Mouse (Mus musculus): ENCODE data around the gene Tenm4. TPM values are rescaled to one million over a fixed set of nuclear protein-coding genes. Genes with fewer than 3 reads are reported as not detected.
A peak's percentile ranks its signal among the peaks of the same experiment; 100 is the strongest.

The Tenm4 gene
- polyA plus RNA-seq, 1 experiment from 2014 or later = 5.0 TPM

DNA sequence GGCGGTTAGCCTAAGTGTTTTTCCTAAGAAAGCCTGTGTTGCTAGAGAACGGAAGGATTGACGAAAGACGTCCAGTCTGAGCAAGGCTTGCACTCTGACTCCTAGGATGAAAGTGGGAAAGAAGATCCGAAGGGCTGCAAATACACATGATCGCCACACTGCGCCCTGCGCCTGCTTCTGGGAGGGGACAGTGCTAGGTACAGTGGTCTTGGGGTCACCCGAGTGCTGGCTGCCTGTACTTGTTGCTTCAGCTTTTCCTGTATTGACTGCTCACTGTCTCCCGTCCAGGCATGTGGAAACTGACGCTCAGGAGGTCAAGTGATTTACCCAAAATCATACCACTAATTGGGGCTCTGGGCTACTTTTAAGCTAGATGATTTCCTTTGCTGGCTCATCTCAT lies 107.3 kb downstream of the Tenm4 start:
- 82% methylated on average over 11 of the region's 11 CpGs for WGBS
- TF ChIP-seq EP300 (IDR thresholded peaks at IDR 0.05) (no peak), CTCF (IDR thresholded peaks at IDR 0.05) (no peak)
- H3K4me1 ChIP-seq (ENCODE audit: insufficient read depth, low read depth, low read length) = no peaks in the 10 kb centered on the region
- no peaks in the 10 kb centered on the region for H3K9me3 ChIP-seq (ENCODE audit: low read length)
- no peak overlapping the region for H3K27ac ChIP-seq (ENCODE audit: low read length)
- no peak overlapping the region for H3K4me2 ChIP-seq (replicated peaks; ENCODE audit: low read depth, low read length)
- ATAC-seq (no peak), DNase-seq (ENCODE audit: low spot score) (no peak)
- H3K4me3 ChIP-seq (ENCODE audit: low read depth, low read length) = no peak overlapping the region
- no peak overlapping the region for H3K9ac ChIP-seq (replicated peaks; ENCODE audit: low read depth)
- H3K36me3 ChIP-seq (ENCODE audit: insufficient read depth, low read length) = no peaks in the 10 kb centered on the region
- no peaks in the 10 kb centered on the region for H3K27me3 ChIP-seq (replicated peaks; ENCODE audit: insufficient read depth, low read length)

DNA sequence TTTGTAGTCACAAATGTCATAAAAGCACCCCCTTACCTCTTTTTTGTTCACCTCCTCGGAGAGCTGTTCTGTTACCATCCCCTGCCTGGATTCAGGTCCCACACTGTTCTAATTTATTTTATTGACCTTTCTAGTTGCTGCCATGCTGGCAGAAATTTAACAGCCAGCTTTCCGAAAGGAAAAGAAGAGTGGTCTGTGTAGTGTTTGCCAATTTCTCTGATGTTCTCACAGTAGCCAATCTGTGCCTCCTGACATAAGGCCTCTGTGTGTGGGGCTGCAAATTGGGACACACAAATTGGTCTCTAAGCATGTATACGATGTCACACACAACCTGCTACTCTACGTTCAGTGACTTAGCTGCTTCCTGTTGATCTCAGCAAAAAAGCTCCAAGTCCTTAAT lies 109.7 kb downstream of the Tenm4 start:
- Histone ChIP-seq H3K9ac (replicated peaks; ENCODE audit: low read depth) (no peak overlapping the region), H3K27ac (ENCODE audit: low read length) (no peak overlapping the region), H3K36me3 (ENCODE audit: insufficient read depth, low read length) (no peaks in the 10 kb centered on the region), H3K4me2 (replicated peaks; ENCODE audit: low read depth, low read length) (no peak overlapping the region), H3K27me3 (replicated peaks; ENCODE audit: insufficient read depth, low read length) (no peaks in the 10 kb centered on the region), H3K4me1 (ENCODE audit: insufficient read depth, low read depth, low read length) (no peaks in the 10 kb centered on the region), H3K4me3 (ENCODE audit: low read depth, low read length) (no peak overlapping the region), H3K9me3 (ENCODE audit: low read length) (no peaks in the 10 kb centered on the region)
- no peak for DNase-seq (ENCODE audit: low spot score)
- TF ChIP-seq EP300 (IDR thresholded peaks at IDR 0.05) = no peak
- TF ChIP-seq CTCF (IDR thresholded peaks at IDR 0.05) = no peak
- ATAC-seq = no peak
- 76% methylated on average over 4 of the region's 4 CpGs for WGBS

- no peak for ATAC-seq
- Histone ChIP-seq H3K36me3 (ENCODE audit: insufficient read depth, low read length) (no peaks in the 10 kb centered on the region), H3K4me1 (ENCODE audit: insufficient read depth, low read depth, low read length) (no peaks in the 10 kb centered on the region), H3K4me3 (ENCODE audit: low read depth, low read length) (no peak overlapping the region), H3K9me3 (ENCODE audit: low read length) (no peaks in the 10 kb centered on the region), H3K27me3 (replicated peaks; ENCODE audit: insufficient read depth, low read length) (no peaks in the 10 kb centered on the region), H3K27ac (ENCODE audit: low read length) (no peak overlapping the region), H3K4me2 (replicated peaks; ENCODE audit: low read depth, low read length) (no peak overlapping the region), H3K9ac (replicated peaks; ENCODE audit: low read depth) (no peak overlapping the region)
- TF ChIP-seq EP300 (IDR thresholded peaks at IDR 0.05) (no peak), CTCF (IDR thresholded peaks at IDR 0.05) (no peak)
- no peak for DNase-seq (ENCODE audit: low spot score)
- WGBS = 53% methylated on average over 2 of the region's 2 CpGs
Measured at GRCm38 (mm10) chr7:96290576-96290975, 119.5 kb downstream of the Tenm4 start.

- ATAC-seq (no peak), DNase-seq (ENCODE audit: low spot score) (no peak)
- Histone ChIP-seq H3K4me2 (replicated peaks; ENCODE audit: low read depth, low read length) (no peak overlapping the region), H3K9ac (replicated peaks; ENCODE audit: low read depth) (no peak overlapping the region), H3K36me3 (ENCODE audit: insufficient read depth, low read length) (no peaks in the 10 kb centered on the region), H3K4me1 (ENCODE audit: insufficient read depth, low read depth, low read length) (no peaks in the 10 kb centered on the region), H3K27ac (ENCODE audit: low read length) (no peak overlapping the region), H3K4me3 (ENCODE audit: low read depth, low read length) (no peak overlapping the region), H3K27me3 (replicated peaks; ENCODE audit: insufficient read depth, low read length) (no peaks in the 10 kb centered on the region), H3K9me3 (ENCODE audit: low read length) (no peaks in the 10 kb centered on the region)
- TF ChIP-seq EP300 (IDR thresholded peaks at IDR 0.05) (no peak), CTCF (IDR thresholded peaks at IDR 0.05) (no peak)
- 89% methylated on average over 5 of the region's 5 CpGs for WGBS
Measured at GRCm38 (mm10) chr7:96295959-96296358, 124.9 kb downstream of the Tenm4 start.

DNA sequence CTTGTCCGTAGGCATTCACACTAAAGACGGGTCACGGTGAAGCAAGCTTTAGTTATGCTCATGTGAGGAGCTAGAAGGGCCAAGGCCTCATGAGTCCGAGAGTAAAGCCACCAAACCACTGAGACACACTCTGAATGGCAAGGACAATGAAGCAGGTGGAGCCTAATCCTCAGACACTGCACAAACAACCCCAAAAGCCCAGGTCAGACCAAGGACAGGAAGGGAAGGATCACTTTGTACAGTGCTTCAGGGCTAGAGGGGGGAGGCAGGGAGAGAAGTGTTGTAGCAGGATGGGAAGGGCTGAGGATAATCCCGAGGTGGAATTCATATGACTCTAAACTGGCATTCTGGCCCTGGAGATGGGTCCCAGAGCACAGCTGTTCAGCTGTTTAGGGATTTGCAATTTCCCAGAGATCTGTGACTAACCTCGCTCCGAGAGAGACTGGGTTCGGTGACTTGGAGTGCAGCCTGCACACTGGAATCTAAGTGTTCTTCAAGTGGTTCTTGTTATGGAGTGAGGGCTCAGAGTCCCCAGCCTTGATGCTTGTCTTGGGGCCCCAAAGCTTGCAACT lies 129.9 kb downstream of the Tenm4 start:
- Histone ChIP-seq H3K4me3 (ENCODE audit: low read depth, low read length) (no peak overlapping the region), H3K4me1 (ENCODE audit: insufficient read depth, low read depth, low read length) (no peaks in the 10 kb centered on the region), H3K9ac (replicated peaks; ENCODE audit: low read depth) (no peak overlapping the region), H3K27me3 (replicated peaks; ENCODE audit: insufficient read depth, low read length) (no peaks in the 10 kb centered on the region), H3K9me3 (ENCODE audit: low read length) (no peaks in the 10 kb centered on the region), H3K4me2 (replicated peaks; ENCODE audit: low read depth, low read length) (no peak overlapping the region), H3K27ac (ENCODE audit: low read length) (no peak overlapping the region), H3K36me3 (ENCODE audit: insufficient read depth, low read length) (no peaks in the 10 kb centered on the region)
- ATAC-seq (0 out of 2 replicates have a peak, but pooled peaks have one; percentile 38), DNase-seq (ENCODE audit: low spot score) (peak; percentile 19)
- 65% methylated on average over 8 of the region's 8 CpGs for WGBS
- no peak for TF ChIP-seq CTCF (IDR thresholded peaks at IDR 0.05)
- no peak for TF ChIP-seq EP300 (IDR thresholded peaks at IDR 0.05)

- Histone ChIP-seq H3K4me2 (replicated peaks; ENCODE audit: low read depth, low read length) (no peak overlapping the region), H3K9ac (replicated peaks; ENCODE audit: low read depth) (no peak overlapping the region), H3K36me3 (ENCODE audit: insufficient read depth, low read length) (no peaks in the 10 kb centered on the region), H3K4me1 (ENCODE audit: insufficient read depth, low read depth, low read length) (no peaks in the 10 kb centered on the region), H3K27ac (ENCODE audit: low read length) (no peak overlapping the region), H3K27me3 (replicated peaks; ENCODE audit: insufficient read depth, low read length) (no peaks in the 10 kb centered on the region), H3K4me3 (ENCODE audit: low read depth, low read length) (no peak overlapping the region), H3K9me3 (ENCODE audit: low read length) (no peaks in the 10 kb centered on the region)
- WGBS = 31% methylated on average over 3 of the region's 3 CpGs
- no peak for TF ChIP-seq EP300 (IDR thresholded peaks at IDR 0.05)
- no peak for TF ChIP-seq CTCF (IDR thresholded peaks at IDR 0.05)
- DNase-seq (ENCODE audit: low spot score) (no peak), ATAC-seq (peak; percentile 46)
Measured at GRCm38 (mm10) chr7:96301813-96302212, 130.8 kb downstream of the Tenm4 start.

GRCm38 (mm10) chr7:96303963-96304362 lies 132.9 kb downstream of the Tenm4 start:
- H3K4me1 ChIP-seq (ENCODE audit: insufficient read depth, low read depth, low read length) = no peaks in the 10 kb centered on the region
- no peaks in the 10 kb centered on the region for H3K27me3 ChIP-seq (replicated peaks; ENCODE audit: insufficient read depth, low read length)
- DNase-seq (ENCODE audit: low spot score) (no peak), ATAC-seq (no peak)
- WGBS = 26% methylated on average over 2 of the region's 2 CpGs
- TF ChIP-seq EP300 (IDR thresholded peaks at IDR 0.05) (no peak), CTCF (IDR thresholded peaks at IDR 0.05) (no peak)
- H3K36me3 ChIP-seq (ENCODE audit: insufficient read depth, low read length) = no peaks in the 10 kb centered on the region
- H3K9ac ChIP-seq (replicated peaks; ENCODE audit: low read depth) = no peak overlapping the region
- no peak overlapping the region for H3K4me3 ChIP-seq (ENCODE audit: low read depth, low read length)
- no peak overlapping the region for H3K27ac ChIP-seq (ENCODE audit: low read length)
- H3K4me2 ChIP-seq (replicated peaks; ENCODE audit: low read depth, low read length) = no peak overlapping the region
- H3K9me3 ChIP-seq (ENCODE audit: low read length) = no peaks in the 10 kb centered on the region

Data from lung, postnatal 0 days (tissue).